Mouse (Mus musculus): ENCODE results near the gene Fam107b.

- TF ChIP-seq CTCF (IDR thresholded peaks at IDR 0.05; ENCODE audit: low read depth), result no peak
- no peak for TF ChIP-seq EP300 (IDR thresholded peaks at IDR 0.05; ENCODE audit: low read depth)
Observed at GRCm38 (mm10) chr2:3600421-3600820, 30.1 kb downstream of the Fam107b start.

Measured in liver, embryonic 14.5 days (tissue).